Mouse (Mus musculus) limb, embryonic 11.5 days (tissue): ENCODE results near the gene Tex44. TPM values are rescaled to one million over a fixed set of nuclear protein-coding genes. Genes with fewer than 3 reads are reported as not detected.
A peak's percentile ranks its signal among the peaks of the same experiment; 100 is the strongest.

Experiments used
- ATAC-seq: fragments of 200-750 bp; cut with Nextera tagmentation; 2 replicates; pipeline ENCODE4 v1.8.0; 2017; ENCODE audit warnings: low read depth; ENCODE audit not compliant: insufficient number of reproducible peaks, low FRiP score, low TSS enrichment
- DNase-seq: peaks from one replicate; pipeline ENCODE4 v3.0.0-alpha.2; 2015; ENCODE audit warnings: low spot score
- H3K27ac ChIP-seq: fragments of 300-500 bp; sonication (generic); replicated peaks from 2 replicates; pipeline ENCODE4 v1.5.1; 2014; ENCODE audit warnings: low read depth, mild to moderate bottlenecking, low read length
- H3K27me3 ChIP-seq: fragments of 300-500 bp; sonication (generic); 2 replicates; pipeline ENCODE4 v1.6.1; 2014; ENCODE audit warnings: mild to moderate bottlenecking, low read length, mixed read lengths; ENCODE audit not compliant: control insufficient read depth, insufficient read depth
- H3K36me3 ChIP-seq: fragments of 300-500 bp; sonication (generic); 2 replicates; pipeline ENCODE4 v1.6.1; 2014; ENCODE audit warnings: mild to moderate bottlenecking, low read length, moderate library complexity, mixed read lengths; ENCODE audit not compliant: control insufficient read depth, insufficient read depth
- H3K4me1 ChIP-seq: fragments of 300-500 bp; sonication (generic); 2 replicates; pipeline ENCODE4 v1.6.1; 2014; ENCODE audit warnings: low read length, mixed read lengths; ENCODE audit not compliant: control insufficient read depth, insufficient read depth
- H3K4me2 ChIP-seq: fragments of 300-500 bp; sonication (generic); 2 replicates; pipeline ENCODE4 v1.6.1; 2014; ENCODE audit warnings: low read depth, mild to moderate bottlenecking, moderate library complexity; ENCODE audit not compliant: severe bottlenecking
- H3K4me3 ChIP-seq: fragments of 300-500 bp; sonication (generic); 2 replicates; pipeline ENCODE4 v1.5.1; 2014; ENCODE audit warnings: low read depth, low read length
- H3K9ac ChIP-seq: fragments of 300-500 bp; sonication (generic); 2 replicates; pipeline ENCODE4 v1.6.1; 2014; ENCODE audit warnings: mild to moderate bottlenecking, low read length
- H3K9me3 ChIP-seq: fragments of 300-500 bp; sonication (generic); 2 replicates; pipeline ENCODE4 v1.6.1; 2016; ENCODE audit warnings: low read length; ENCODE audit not compliant: control insufficient read depth
- WGBS: fragments of 180-500 bp; shearing (Covaris S2); extraction: QIAGEN DNeasy Blood & Tissue Kit; methylation state at CpG from one replicate; pipeline ENCODE4 v1.1.7; 2014; 5-methylcytosine and 5-hydroxymethylcytosine counted together
- polyA plus RNA-seq: library from polyadenylated mRNA; unstranded; fragments of >200 nt; fragmentation: Nextera tagmentation; extraction: Ambion mirVana; gene quantifications from 2 replicates; pipeline ENCODE4 v1.2.1, GENCODE M21; 2014

Tex44 gene
- polyA plus RNA-seq, 1 experiment from 2014 or later = not detected

- Histone ChIP-seq H3K4me1 (peaks cover 6% of the 10 kb centered on the region; the same call in 1 of the 2 replicates), H3K27ac (no peak overlapping the region), H3K27me3 (no peaks in the 10 kb centered on the region), H3K9ac (no peak overlapping the region), H3K4me3 (no peak overlapping the region), H3K9me3 (no peaks in the 10 kb centered on the region), H3K4me2 (no peak overlapping the region), H3K36me3 (no peaks in the 10 kb centered on the region)
- WGBS = 69% methylated on average over 7 of the region's 7 CpGs
- ATAC-seq = no peak
- no peak for DNase-seq
Measured at GRCm38 (mm10) chr1:86395897-86396296, 30.2 kb upstream of the Tex44 start.

- Histone ChIP-seq H3K4me3 (no peak overlapping the region), H3K36me3 (no peaks in the 10 kb centered on the region), H3K27ac (peak overlapping the region; percentile 37), H3K9me3 (no peaks in the 10 kb centered on the region), H3K27me3 (no peaks in the 10 kb centered on the region), H3K4me2 (no peak overlapping the region), H3K9ac (no peak overlapping the region), H3K4me1 (peaks cover 6% of the 10 kb centered on the region; the same call in 1 of the 2 replicates)
- ATAC-seq (no peak), DNase-seq (no peak)
- 72% methylated on average over 8 of the region's 8 CpGs for WGBS
Measured at GRCm38 (mm10) chr1:86397621-86398020, 28.5 kb upstream of the Tex44 start.

GRCm38 (mm10) chr1:86398222-86398621, 27.9 kb upstream of the Tex44 start:
- WGBS = 25% methylated on average over 7 of the region's 7 CpGs
- ATAC-seq (peak; percentile 54; the same call in 1 of the 2 replicates), DNase-seq (peak; percentile 59)
- Histone ChIP-seq H3K27me3 (no peaks in the 10 kb centered on the region), H3K4me3 (no peak overlapping the region), H3K9ac (no peak overlapping the region), H3K4me2 (no peak overlapping the region), H3K9me3 (no peaks in the 10 kb centered on the region), H3K27ac (peak overlapping the region; percentile 37; the same call in 1 of the 2 replicates), H3K36me3 (no peaks in the 10 kb centered on the region), H3K4me1 (peaks cover 6% of the 10 kb centered on the region; the same call in 1 of the 2 replicates)

- Histone ChIP-seq H3K9me3 (no peaks in the 10 kb centered on the region), H3K36me3 (no peaks in the 10 kb centered on the region), H3K4me3 (no peak overlapping the region), H3K9ac (no peak overlapping the region), H3K27me3 (no peaks in the 10 kb centered on the region), H3K27ac (no peak overlapping the region), H3K4me1 (peaks cover 6% of the 10 kb centered on the region; the same call in 1 of the 2 replicates), H3K4me2 (no peak overlapping the region)
- no peak for DNase-seq
- 100% methylated on average over 2 of the region's 3 CpGs for WGBS
- ATAC-seq = no peak
Measured at GRCm38 (mm10) chr1:86399322-86399721, 26.8 kb upstream of the Tex44 start.

GRCm38 (mm10) chr1:86400096-86400754, 25.9 kb upstream of the Tex44 start:
- H3K9me3 ChIP-seq = no peaks in the 10 kb centered on the region
- ATAC-seq = no peak
- 76% methylated on average over 8 of the region's 8 CpGs for WGBS

GRCm38 (mm10) chr1:86404834-86405233, 21.3 kb upstream of the Tex44 start:
- Histone ChIP-seq H3K27ac (no peak overlapping the region), H3K9ac (no peak overlapping the region), H3K4me2 (no peak overlapping the region), H3K4me3 (no peak overlapping the region), H3K4me1 (no peaks in the 10 kb centered on the region), H3K9me3 (no peaks in the 10 kb centered on the region), H3K36me3 (no peaks in the 10 kb centered on the region), H3K27me3 (no peaks in the 10 kb centered on the region)
- DNase-seq = peak; percentile 30
- ATAC-seq = no peak
- 61% methylated on average over 5 of the region's 5 CpGs for WGBS

More at GRCm38 (mm10) chr1:86400096-86400754, 25.9 kb upstream of the Tex44 start:
- no peaks in the 10 kb centered on the region for H3K27me3 ChIP-seq
- peaks cover 6% of the 10 kb centered on the region; the same call in 1 of the 2 replicates for H3K4me1 ChIP-seq
- no peak overlapping the region for H3K27ac ChIP-seq
- H3K4me2 ChIP-seq = no peak overlapping the region
- no peak for DNase-seq
- no peaks in the 10 kb centered on the region for H3K36me3 ChIP-seq
- no peak overlapping the region for H3K4me3 ChIP-seq
- no peak overlapping the region for H3K9ac ChIP-seq

GRCm38 (mm10) chr1:86406313-86406712, 19.8 kb upstream of the Tex44 start:
- no peaks in the 10 kb centered on the region for H3K27me3 ChIP-seq
- no peak overlapping the region for H3K27ac ChIP-seq
- no peaks in the 10 kb centered on the region for H3K36me3 ChIP-seq
- H3K9me3 ChIP-seq = no peaks in the 10 kb centered on the region
- H3K9ac ChIP-seq = no peak overlapping the region
- ATAC-seq (no peak), DNase-seq (no peak)
- H3K4me1 ChIP-seq = no peaks in the 10 kb centered on the region
- 76% methylated on average over 4 of the region's 4 CpGs for WGBS
- no peak overlapping the region for H3K4me2 ChIP-seq
- no peak overlapping the region for H3K4me3 ChIP-seq

GRCm38 (mm10) chr1:86406914-86407313, 19.2 kb upstream of the Tex44 start:
- H3K4me1 ChIP-seq = no peaks in the 10 kb centered on the region
- H3K9me3 ChIP-seq = no peaks in the 10 kb centered on the region
- ATAC-seq (no peak), DNase-seq (no peak)
- no peak overlapping the region for H3K9ac ChIP-seq
- no peak overlapping the region for H3K4me3 ChIP-seq
- H3K36me3 ChIP-seq = no peaks in the 10 kb centered on the region
- H3K4me2 ChIP-seq = no peak overlapping the region
- WGBS = 76% methylated on average over 8 of the region's 8 CpGs
- H3K27ac ChIP-seq = no peak overlapping the region
- H3K27me3 ChIP-seq = no peaks in the 10 kb centered on the region

- ATAC-seq (no peak), DNase-seq (no peak)
- Histone ChIP-seq H3K9me3 (no peaks in the 10 kb centered on the region), H3K27ac (no peak overlapping the region), H3K4me1 (no peaks in the 10 kb centered on the region), H3K4me3 (no peak overlapping the region), H3K9ac (no peak overlapping the region), H3K4me2 (no peak overlapping the region), H3K27me3 (no peaks in the 10 kb centered on the region), H3K36me3 (no peaks in the 10 kb centered on the region)
- WGBS = 88% methylated on average over 10 of the region's 10 CpGs
Measured at GRCm38 (mm10) chr1:86408515-86408914, 17.6 kb upstream of the Tex44 start.
